Mouse (Mus musculus): ENCODE measurements around the gene Mlip. TPM values are rescaled to one million over a fixed set of nuclear protein-coding genes. Genes with fewer than 3 reads are reported as not detected.

The Mlip gene
- polyA plus RNA-seq, 1 experiment from 2014 or later, result not detected

DNA sequence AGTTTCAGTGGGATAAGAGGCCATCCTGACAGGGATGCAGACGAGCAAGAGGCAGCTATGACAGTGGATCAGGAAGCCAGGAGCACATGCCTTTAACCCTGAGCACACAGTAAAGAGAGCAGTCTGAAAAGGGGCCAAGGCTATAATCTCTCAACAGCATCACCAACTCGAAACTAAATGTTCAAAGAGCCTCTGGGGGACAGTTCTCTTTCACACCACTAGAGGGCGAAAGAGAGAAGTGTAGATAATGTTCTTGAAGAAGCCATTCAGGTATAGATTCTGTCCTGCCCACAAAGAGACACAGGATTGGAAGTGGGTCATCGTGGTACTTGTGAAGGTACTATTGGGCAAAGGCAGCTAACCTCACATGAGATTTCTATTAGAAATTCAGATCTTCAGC, 1.2 kb upstream of the Mlip start:
- DNase-seq (ENCODE audit: low spot score), result peak; percentile 11

DNA sequence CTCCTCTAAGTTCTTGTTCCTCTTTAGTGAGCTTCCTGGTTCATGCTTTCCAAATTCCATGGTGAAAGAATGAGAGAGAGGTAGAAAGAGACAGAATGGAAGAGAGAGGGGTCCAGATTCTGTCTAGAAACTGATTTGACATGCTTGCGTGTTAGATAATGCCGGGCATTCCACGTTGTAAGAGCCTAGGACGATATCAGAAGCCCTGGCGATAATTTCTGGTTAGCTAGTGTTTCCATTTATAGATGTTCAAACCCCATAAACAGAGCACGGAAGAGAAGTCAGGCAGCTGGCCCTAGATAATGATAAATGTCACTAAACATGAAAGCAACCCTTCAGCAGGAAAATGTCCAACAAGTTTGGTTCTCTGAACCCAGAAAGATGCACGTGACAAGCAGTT, 5.1 kb downstream of the Mlip start:
- DNase-seq (ENCODE audit: low spot score), result no peak

DNA sequence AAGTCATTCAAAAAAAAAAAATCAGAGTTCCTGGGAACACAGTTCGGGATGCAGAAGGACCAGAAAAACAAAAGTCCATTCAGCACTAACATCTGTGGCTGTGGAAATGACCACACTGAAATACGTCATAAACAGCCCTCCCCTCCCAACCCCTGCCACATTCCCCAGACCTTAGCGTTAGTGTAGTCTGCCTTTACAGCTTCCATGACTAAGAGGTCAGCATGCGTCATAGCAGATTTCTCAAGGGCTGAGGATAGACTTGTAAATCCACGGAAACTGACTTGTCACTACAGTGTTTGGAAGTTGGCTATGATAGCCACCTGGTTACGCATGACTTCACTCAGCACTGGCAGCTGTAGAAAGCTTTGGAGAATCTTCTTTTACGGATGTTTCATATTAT, 8.5 kb downstream of the Mlip start:
- no peak for DNase-seq (ENCODE audit: low spot score)

DNA sequence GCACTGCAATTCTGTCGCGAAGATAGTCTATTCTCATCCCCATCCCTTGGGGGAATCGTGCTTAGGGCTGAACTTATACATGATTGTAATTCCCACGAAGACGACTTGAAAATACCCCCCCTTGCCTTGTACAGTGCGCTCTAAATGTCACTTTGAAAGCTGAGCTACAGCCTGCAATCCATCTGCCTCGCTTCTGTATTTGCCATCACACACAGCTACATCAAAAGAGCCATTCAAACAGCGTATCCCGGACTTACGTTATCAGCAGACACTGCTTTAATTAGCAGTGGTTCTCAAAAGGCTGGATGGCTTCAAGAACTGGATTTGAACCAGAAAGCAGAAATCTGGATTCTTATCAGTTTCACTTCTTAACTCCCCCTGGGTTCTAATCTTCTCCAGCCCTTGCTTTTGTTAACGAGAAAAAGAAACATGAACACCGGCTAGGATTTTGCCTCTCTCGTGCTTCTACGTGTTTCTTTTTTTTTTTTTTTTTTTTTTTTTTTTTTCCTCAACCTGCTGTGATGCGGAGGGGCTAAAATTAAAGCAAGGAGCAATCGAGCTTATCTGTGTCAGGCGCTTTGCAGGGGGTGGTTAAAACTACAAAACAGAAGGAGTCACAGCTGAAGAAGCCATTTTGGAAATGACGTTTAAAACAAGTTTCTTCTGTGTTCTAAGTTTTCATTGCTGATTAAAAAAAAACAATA, 12.5 kb downstream of the Mlip start:
- DNase-seq (ENCODE audit: low spot score), result no peak

DNA sequence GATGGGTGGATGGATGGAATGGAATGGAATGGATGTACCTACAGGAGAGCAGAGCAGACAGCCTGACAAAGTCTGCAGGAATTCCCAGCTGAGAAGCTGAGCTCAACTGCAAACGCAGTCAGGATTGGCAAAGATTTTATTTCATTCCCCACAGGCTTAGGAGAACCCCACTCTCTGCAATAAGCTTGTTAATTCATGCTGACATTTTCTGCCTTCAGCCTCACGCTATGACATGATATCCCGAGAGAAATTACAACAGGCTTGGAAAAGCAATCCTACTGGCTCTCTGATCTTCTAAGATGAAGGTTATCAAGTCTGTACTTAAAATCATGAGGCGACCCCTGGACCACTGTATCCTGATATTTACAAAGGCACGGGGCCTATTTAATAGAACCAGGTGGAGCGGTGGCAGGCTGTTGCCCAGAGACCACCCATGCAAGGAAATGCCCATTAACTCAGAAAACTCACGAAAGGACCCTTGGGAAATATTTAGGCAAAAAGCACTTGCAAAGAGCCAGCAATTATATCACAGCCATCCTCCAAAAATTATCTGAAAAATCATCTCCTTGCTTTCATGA, 13.1 kb downstream of the Mlip start:
- no peak for DNase-seq (ENCODE audit: low spot score)

DNA sequence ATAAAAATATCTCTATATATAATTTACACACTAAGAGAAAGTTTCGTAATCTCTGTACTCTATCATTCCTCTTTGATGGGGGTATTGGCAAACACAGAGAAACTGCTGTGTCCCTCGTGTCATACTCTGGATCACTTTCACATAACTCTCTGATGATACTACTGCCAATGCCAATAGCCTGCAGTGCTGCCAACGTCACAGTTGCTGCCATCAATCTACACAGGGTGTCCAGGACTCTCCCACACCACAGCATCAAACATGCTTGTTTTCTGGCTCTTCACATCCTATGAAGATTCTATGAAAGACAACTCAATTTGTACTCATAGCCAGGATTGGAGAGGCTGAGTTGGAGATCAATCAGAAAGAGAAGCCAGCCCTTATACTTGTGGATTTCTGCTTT, 17.4 kb downstream of the Mlip start:
- DNase-seq (ENCODE audit: low spot score), result no peak

DNA sequence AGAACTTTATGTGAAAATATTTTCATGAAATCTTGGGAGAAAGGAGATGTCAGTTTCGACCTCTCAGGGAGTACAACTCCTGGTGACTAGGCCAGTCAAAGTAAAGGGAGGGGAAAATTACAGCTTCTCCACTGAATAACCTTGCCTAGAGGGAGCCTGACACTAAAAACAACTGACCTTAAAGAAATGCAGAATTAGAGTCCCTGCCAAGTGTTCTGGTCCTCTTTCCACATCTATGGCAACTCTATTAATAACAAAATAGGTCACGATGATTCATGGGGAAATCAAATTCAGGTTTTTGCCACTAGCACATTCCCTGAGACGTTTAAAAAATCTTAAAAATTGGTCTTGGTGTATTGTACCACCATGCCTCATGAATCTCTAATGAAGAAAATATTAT, 34.4 kb downstream of the Mlip start:
- no peak for DNase-seq (ENCODE audit: low spot score)

DNA sequence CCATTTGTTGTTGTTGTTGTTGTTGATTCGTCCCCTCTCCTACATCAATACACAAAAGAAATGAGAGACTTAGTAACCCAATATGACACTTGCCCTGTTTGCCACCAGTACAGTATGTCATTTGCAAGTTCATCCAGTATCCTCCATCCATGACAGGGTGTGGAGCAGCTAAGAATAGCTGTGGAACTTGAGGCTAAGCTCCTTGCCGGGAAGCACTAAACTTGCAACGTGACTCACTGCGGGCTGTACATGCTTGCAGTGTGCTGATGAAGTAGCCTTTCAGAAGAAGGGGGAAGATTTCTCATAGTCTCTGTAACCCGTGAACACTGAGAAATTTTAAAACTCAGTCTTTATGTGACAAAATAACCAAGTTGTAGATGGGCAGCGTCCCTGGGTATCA, 42.2 kb downstream of the Mlip start:
- no peak for DNase-seq (ENCODE audit: low spot score)

DNA sequence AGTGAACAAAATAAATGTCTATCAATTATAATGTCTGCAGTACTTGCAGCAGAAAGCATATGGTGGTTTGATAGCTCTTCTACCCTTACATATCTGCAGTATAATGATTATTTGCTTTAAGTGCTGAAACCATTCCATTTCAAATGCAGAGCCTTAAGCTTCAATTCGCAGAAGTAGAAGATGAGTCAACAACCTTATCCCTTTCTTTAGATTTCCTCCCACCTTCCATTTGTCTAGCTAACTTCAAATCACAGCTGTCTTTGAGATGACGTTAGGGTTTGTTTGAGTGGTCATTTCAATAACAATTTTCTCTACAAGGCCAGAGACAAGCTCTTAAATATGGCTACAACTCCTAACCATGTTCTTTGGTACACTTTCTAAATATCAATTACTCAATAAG, 47.4 kb downstream of the Mlip start:
- no peak for DNase-seq (ENCODE audit: low spot score)

DNA sequence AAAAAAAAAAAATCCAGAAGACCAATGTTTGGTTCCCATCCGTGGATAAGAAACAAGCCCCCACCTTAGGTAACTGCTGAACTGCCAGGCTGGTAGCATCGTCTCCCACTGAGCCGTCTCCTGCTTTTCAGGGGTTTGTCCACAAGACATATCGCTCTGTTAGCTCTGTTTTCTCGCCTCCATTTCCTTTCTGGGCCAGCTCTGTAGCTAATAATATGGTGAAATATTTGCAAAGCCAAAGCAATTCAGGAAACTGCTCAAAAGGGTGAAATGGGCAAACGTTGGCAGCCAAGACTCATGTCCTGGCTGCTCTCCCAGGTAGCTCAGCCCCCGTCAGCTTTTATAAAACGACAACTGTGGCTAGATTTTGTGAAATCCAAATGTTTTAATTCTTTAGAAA, 50.4 kb downstream of the Mlip start:
- no peak for DNase-seq (ENCODE audit: low spot score)

DNA sequence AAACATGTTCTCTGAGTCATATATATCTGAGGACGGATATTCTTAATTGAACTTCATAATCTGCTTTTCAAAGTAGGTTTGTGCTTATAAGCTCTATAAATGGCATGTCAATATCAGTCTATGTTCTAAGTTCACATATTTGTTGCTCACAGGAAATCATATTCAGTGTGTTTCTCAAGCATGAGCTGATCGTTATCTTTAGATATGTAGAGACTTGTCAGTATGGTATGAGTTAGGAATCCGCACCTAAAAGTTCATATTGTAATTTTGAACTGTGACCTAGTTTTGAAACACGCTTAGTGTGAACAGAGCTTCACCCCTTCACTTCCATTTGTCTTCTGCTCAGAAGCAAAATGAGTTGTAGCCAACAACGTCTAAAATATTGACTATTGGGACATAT, 64.8 kb downstream of the Mlip start:
- no peak for DNase-seq (ENCODE audit: low spot score)

DNA sequence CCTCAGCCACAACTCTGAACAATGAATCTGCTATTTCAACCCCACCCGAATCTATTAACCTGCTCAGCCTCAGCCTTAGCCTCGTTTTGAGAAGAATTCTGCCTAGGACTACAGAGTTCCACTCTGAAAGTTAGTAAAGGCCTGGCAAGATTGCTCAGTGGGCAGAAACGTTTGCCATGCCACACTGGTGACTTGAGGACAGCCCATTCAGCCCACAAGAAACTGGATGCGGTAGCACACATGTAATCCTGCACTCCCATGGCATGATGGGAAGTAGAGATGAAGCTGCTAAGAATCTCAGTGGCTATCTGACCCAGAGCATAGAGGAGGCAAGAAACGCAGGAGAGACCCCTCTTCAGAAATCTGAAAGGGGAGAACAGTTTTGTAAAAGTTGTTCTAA, 73.4 kb downstream of the Mlip start:
- DNase-seq (ENCODE audit: low spot score), result no peak

DNA sequence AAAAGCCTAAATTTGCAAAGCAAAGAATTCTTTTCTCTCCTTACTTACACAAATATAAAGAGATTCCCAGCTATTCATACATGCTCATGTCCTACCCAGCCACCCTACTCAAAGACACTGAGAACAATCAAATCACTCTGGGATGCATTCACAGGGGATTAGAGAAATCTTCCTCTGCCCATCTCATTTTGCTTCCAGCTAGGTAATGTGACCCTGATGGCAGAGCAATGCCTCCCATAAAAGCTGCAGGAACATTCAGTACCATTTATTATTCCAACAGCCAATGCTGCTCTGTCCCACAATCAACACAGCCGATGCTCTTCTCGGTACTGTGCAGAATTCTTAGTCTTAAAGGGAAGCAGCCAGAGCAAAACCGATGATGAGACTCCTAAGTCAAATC, 74.7 kb downstream of the Mlip start:
- DNase-seq (ENCODE audit: low spot score), result no peak

DNA sequence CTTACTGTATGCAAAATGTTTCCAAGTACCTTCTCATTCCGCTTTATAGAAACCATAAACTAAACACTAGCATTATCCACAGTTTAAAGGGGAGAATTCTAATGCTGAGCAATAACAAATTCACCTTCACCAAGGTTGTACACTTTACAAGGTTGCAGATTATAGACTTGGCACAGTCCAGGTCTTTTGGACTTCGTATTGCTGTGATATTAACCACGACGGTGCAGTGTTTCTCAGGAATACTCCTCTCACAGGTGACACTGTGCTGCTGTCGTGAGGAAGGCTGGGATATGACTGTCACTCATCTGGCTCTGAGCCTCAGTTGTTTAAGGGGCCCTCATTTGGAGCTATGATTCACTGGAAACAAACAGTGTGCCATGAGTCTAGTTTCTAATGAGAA, 75.5 kb downstream of the Mlip start:
- DNase-seq (ENCODE audit: low spot score), result no peak

DNA sequence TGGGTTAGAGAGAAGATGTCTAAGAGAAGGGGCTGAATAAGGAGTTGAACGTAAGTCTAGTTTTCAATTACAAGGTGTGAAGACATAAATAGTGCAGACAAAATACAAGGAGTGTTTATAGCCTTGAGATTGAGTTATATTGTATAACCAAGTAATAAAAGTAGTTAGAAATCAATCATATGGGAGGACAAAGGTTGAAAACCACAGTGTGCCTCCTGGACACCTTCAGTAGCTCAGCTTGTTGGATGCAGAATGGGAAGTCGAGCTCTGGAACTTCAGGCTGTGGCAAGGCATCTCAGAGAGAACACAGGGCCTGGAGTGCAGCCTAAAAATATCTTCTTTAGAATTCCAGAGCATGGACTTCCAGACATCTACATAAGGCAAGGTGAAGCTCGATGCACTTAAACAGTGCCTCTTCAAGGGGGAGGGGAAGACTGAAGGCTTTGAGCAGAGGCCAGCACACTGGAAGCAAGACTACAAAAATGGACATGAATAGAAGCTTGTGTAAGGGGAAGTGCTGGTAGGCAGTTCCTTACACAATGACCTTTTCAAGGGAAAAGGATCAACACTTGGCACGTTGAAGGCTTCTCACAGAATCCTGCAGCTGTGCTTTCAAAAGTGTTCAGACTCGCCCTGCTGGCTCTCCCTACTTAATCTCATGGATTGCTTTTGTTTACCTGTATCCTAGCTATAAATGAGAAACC, 76.2 kb downstream of the Mlip start:
- DNase-seq (ENCODE audit: low spot score), result no peak

DNA sequence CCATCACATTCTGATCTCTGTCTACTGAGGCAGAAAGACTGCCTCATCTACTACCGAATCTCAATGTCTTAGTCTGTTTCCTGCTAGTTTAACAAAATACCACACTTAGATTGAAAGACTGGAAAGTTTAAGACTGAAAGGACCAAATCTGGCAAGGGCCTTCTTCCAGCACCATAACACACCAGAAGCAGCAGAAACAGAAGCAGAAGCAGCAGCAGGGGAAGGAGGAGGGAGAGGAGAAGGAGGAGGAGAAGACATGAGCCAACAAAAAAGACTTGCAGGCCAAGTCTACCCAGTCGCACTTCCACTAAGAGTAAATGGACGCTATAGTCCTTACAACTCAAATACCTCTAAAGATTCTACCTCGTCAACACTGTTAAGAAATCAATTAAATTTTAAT, 80.0 kb downstream of the Mlip start:
- DNase-seq (ENCODE audit: low spot score), result no peak

DNA sequence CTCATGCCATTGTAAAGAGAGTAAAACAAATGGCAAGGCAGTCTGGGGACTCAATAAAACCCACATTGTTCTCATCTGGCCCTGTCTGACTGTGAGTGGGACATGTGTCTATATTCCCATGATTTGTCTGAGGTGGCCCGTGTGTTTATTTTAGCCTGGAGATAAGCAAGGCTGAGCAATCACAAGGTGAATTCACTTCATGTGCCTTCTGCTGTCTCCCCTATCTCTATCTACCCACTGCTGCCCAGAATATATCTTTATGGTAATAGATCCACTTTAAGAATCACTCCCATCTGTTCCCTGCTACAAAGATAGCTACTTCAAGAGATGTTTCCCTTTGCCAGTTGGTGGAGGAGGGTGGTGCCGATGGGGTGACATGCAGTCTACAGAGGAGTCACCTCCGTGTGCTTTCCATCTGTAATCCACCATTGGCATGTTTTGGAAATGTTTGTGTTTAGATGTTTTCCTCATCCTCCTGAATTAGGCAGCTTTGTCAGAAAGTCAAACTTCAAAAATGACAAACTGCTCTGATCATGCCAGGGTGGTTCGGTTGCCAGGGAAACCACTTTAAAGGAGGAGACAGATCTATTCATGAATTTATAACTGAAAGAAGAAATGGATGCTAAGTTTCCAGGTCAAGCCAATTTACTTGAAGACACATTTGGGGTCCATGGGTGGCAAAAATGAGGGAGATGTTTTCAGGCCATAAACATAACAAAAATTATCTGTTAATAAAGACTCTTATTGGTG, 87.3 kb downstream of the Mlip start:
- DNase-seq (ENCODE audit: low spot score), result no peak

DNA sequence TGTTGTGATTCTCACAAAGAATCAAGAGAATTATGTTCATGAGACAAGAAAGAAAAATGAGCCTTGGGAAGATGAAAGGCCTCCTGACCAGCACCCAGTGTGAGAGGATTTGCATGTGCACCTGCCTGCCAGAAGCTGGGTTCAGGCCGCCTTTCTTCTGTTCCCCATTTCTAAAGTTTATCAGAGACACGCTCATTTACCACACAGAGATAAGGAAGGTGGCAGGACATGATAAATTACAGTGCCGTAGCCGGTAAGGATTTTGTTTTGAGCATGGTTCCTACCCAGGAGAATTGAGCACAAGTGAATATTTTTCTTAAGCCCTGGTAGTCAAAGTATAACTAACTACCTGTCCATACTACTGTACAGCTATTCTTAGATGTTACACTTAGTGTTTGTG, 93.7 kb downstream of the Mlip start:
- DNase-seq (ENCODE audit: low spot score), result no peak

DNA sequence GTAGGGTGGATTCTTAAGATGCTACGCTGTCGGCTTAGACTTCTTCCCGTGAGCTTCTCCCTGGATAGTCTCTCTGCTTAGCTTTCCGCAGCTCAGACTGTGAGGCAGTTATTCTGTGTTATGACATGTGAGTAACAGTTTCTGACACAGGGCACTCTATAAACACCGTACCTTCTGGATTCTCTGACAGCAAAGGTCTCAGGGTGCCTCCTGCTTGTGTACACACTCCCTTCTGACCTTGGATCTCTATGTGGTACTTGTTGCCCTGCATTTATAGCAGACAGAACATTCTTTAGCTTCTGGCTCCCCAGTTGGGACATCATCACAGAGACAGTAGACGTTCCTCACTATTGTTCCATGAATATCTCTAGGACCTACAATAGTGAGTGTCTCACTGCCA, 94.5 kb downstream of the Mlip start:
- DNase-seq (ENCODE audit: low spot score), result no peak

DNA sequence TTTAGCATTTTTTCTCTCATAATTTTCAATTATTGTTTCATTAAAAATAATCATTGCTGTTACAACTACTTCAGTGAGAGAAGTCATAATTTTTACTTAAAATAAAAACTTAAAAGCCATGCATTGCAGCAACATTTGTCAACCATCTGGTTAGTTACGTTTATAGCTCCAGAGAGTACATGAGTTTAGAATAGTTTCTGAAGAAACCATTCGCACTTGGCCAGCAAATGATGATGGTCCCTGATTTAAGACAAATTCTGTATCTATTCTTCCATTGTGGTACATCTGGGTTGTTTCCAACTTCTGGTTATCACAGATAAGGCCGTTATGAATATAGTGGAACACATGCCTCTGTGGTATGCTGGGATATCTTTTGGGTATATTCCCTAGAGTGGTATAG, 98.3 kb downstream of the Mlip start:
- DNase-seq (ENCODE audit: low spot score), result no peak

DNA sequence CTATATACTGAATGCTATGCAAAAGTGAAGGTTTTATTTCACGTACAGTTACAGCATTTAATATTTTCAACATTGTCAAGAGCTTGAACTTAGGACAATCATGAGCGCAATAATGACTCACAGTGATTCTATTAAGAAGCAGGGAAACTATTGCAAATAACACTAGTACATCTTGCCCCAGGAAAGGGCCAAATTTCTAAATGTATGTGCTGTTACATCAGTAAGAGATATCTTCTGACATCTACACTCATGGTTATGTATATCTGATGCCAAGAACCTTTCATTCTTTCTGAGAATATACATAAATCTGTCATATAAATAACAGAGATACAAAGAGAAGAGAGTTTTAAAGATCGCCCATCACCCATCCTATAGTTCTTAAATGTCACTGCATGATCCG, 100.0 kb downstream of the Mlip start:
- no peak for DNase-seq (ENCODE audit: low spot score)

DNA sequence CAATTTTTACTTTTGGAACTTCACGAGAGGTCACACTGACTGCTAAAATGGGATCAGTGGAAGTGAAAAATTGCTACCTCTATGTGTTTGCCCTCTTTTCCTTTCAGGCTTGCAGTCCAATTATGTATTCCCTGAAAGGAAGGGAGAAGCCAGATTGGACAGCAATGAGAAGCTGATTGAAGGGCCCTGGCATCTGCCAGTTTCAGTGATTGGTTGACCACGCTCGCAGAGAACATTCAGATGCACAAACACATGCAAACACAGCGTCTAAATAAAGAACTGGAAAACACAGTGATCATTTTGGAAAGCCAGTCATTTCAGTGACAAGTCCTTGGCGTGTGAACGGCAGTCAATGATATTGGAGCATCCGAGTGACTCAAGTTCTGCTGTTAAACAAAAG, 100.6 kb downstream of the Mlip start:
- no peak for DNase-seq (ENCODE audit: low spot score)

All from thymus, postnatal 0 days (tissue).